Mouse (Mus musculus) CH12.LX (cell line): Measurements from ENCODE around the gene Pias4. TPM values are rescaled to one million over a fixed set of nuclear protein-coding genes. Genes with fewer than 3 reads are reported as not detected.

ENCODE experiments used
- DNase-seq: peaks from one replicate; pipeline ENCODE4 v3.0.0-alpha.2; 2013; ENCODE audit errors: extremely low read depth
- H3K27ac ChIP-seq: 2 replicates; pipeline ENCODE4 v1.5.1; 2012; ENCODE audit warnings: low read depth, mild to moderate bottlenecking, control low read depth, moderate library complexity; ENCODE audit not compliant: insufficient read depth
- H3K27me3 ChIP-seq: replicated peaks from 2 replicates; pipeline ENCODE3; 2012; ENCODE audit warnings: inconsistent platforms
- H3K36me3 ChIP-seq, 2 experiments: replicated peaks in 1 of 2; 2 replicates each; pipeline versions ENCODE3 to v1.6.1; 2012; ENCODE audit warnings: inconsistent platforms in 1 of 2, low read length in 1 of 2, mild to moderate bottlenecking in 1 of 2, mixed read lengths in 1 of 2, moderate library complexity in 1 of 2; ENCODE audit not compliant: control insufficient read depth in 1 of 2, insufficient read depth in 1 of 2
- H3K4me1 ChIP-seq, 2 experiments: 2 replicates each; pipeline ENCODE4 v1.6.1; 2012; ENCODE audit warnings: inconsistent platforms in 1 of 2, moderate library complexity in 1 of 2; ENCODE audit not compliant: insufficient read depth in 2 of 2, control insufficient read depth in 1 of 2
- H3K4me2 ChIP-seq: 2 replicates; pipeline ENCODE4 v1.6.1; 2012; ENCODE audit warnings: low read depth, mild to moderate bottlenecking, control low read depth; ENCODE audit not compliant: poor library complexity, insufficient read depth, severe bottlenecking
- H3K4me3 ChIP-seq, 3 experiments: fragments of 150-350 bp in 1 of 3; sonication (generic) in 1 of 3; replicated peaks in 1 of 3; 2 replicates each; pipeline versions ENCODE3 to v1.5.1; 2011 to 2012; ENCODE audit warnings: low read depth in 2 of 3, low read length in 2 of 3, mild to moderate bottlenecking in 2 of 3, moderate library complexity in 2 of 3, control low read depth in 1 of 3, improper control_type of control experiment in 1 of 3, inconsistent platforms in 1 of 3, mixed read lengths in 1 of 3; ENCODE audit not compliant: poor library complexity in 1 of 3
- H3K79me2 ChIP-seq: replicated peaks from 2 replicates; pipeline ENCODE4 v1.6.1; 2012; ENCODE audit warnings: mild to moderate bottlenecking, moderate library complexity; ENCODE audit not compliant: control insufficient read depth, poor library complexity, insufficient read depth, severe bottlenecking; ENCODE audit errors: extremely low read depth
- H3K9ac ChIP-seq: 2 replicates; pipeline ENCODE4 v1.6.1; 2012; ENCODE audit warnings: low read depth, mild to moderate bottlenecking, control low read depth, moderate library complexity; ENCODE audit not compliant: insufficient read depth
- H3K9me3 ChIP-seq: replicated peaks from 2 replicates; pipeline ENCODE3; 2012; ENCODE audit warnings: low read length, inconsistent platforms, mixed read lengths
- CTCF ChIP-seq, 2 experiments: IDR thresholded peaks in 1 of 2; conservative IDR thresholded peaks in 1 of 2; 2 replicates each; pipeline ENCODE4 v1.5.1; 2011 to 2012; ENCODE audit warnings: low read depth in 2 of 2, low read length in 2 of 2, improper control_type of control experiment in 1 of 2, inconsistent platforms in 1 of 2, mild to moderate bottlenecking in 1 of 2, moderate library complexity in 1 of 2
- E2F4 ChIP-seq: IDR thresholded peaks from 2 replicates; pipeline ENCODE4 v1.6.1; 2011; ENCODE audit warnings: low read depth, low read length, improper control_type of control experiment; ENCODE audit not compliant: insufficient replicate concordance
- ELF1 ChIP-seq: IDR thresholded peaks from 2 replicates; pipeline ENCODE4 v1.6.1; 2014; ENCODE audit warnings: low read depth, mild to moderate bottlenecking, inconsistent platforms, low read length, improper control_type of control experiment
- ETS1 ChIP-seq: conservative IDR thresholded peaks from 2 replicates; pipeline ENCODE4 v1.6.1; 2012; ENCODE audit warnings: low read depth, mild to moderate bottlenecking, inconsistent platforms, low read length, improper control_type of control experiment, moderate library complexity
- GABPA ChIP-seq: IDR thresholded peaks from 2 replicates; pipeline ENCODE4 v1.6.1; 2012; ENCODE audit warnings: low read depth, low read length, improper control_type of control experiment, inconsistent platforms; ENCODE audit not compliant: insufficient replicate concordance
- JUN ChIP-seq: IDR thresholded peaks from 2 replicates; pipeline ENCODE4 v1.6.1; 2011; ENCODE audit warnings: low read depth, mild to moderate bottlenecking, low read length, improper control_type of control experiment, moderate library complexity; ENCODE audit not compliant: insufficient read depth
- MAX ChIP-seq: IDR thresholded peaks from 2 replicates; pipeline ENCODE4 v1.6.1; 2011; ENCODE audit warnings: low read length, improper control_type of control experiment
- MAZ ChIP-seq: IDR thresholded peaks from 2 replicates; pipeline ENCODE4 v1.6.1; 2012; ENCODE audit warnings: low read depth, mild to moderate bottlenecking, inconsistent platforms, low read length, improper control_type of control experiment, moderate library complexity
- MXI1 ChIP-seq: IDR thresholded peaks from 2 replicates; pipeline ENCODE4 v1.6.1; 2011; ENCODE audit warnings: mild to moderate bottlenecking, low read depth, low read length, improper control_type of control experiment
- POLR2A ChIP-seq: IDR thresholded peaks from 2 replicates; pipeline ENCODE4 v1.6.1; 2011; ENCODE audit warnings: low read depth, mild to moderate bottlenecking, improper control_type of control experiment, low read length
- POLR2AphosphoS2 ChIP-seq: IDR thresholded peaks from 2 replicates; pipeline ENCODE4 v1.6.1; 2011; ENCODE audit warnings: low read depth, low read length, improper control_type of control experiment
- RCOR1 ChIP-seq: conservative IDR thresholded peaks from 2 replicates; pipeline ENCODE4 v1.6.1; 2012; ENCODE audit warnings: low read depth, mild to moderate bottlenecking, inconsistent platforms, low read length, improper control_type of control experiment
- TBP ChIP-seq: conservative IDR thresholded peaks from 2 replicates; pipeline ENCODE4 v1.6.1; 2011; ENCODE audit warnings: low read depth, low read length, improper control_type of control experiment
- ZMIZ1 ChIP-seq: IDR thresholded peaks from 2 replicates; pipeline ENCODE4 v1.6.1; 2012; ENCODE audit warnings: low read depth, mild to moderate bottlenecking, inconsistent platforms, low read length, improper control_type of control experiment
- dilution Hi-C: fragments of 300-500 bp; cut with MboI; formaldehyde crosslinking; loops from 2 replicates; pipeline ENCODE4 v1.14.3; 2020; ENCODE audit warnings: low sequenced_read_pairs; ENCODE audit not compliant: extremely low pct_unique_long_range_greater_than_20kb, extremely low pct_ligation_motif_present
- in situ Hi-C: fragments of 300-500 bp; cut with MboI; formaldehyde crosslinking; loops from 3 replicates; pipeline ENCODE4 v1.14.3; 2019; ENCODE audit warnings: low sequenced_read_pairs, low pct_ligation_motif_present, low pct_unique_long_range_greater_than_20kb, mixed read lengths
- polyA plus RNA-seq: library from polyadenylated mRNA; unstranded; fragments of >175 nt; gene quantifications from 2 replicates; pipeline ENCODE4 v1.2.1, GENCODE M21; 2012; ENCODE audit warnings: low read depth; ENCODE audit not compliant: insufficient read length
- total RNA-seq, 2 experiments: library from RNA; depleted of rRNA; stranded (reverse); fragments of 300-350 nt in 1 of 2; fragments of >200 nt in 1 of 2; gene quantifications; 2 replicates each; pipeline ENCODE4 v1.2.3; 2012 to 2014

The Pias4 gene
- total and polyA plus RNA-seq, 3 experiments = 15.3 to 33.5 (median 26.6) TPM

DNA sequence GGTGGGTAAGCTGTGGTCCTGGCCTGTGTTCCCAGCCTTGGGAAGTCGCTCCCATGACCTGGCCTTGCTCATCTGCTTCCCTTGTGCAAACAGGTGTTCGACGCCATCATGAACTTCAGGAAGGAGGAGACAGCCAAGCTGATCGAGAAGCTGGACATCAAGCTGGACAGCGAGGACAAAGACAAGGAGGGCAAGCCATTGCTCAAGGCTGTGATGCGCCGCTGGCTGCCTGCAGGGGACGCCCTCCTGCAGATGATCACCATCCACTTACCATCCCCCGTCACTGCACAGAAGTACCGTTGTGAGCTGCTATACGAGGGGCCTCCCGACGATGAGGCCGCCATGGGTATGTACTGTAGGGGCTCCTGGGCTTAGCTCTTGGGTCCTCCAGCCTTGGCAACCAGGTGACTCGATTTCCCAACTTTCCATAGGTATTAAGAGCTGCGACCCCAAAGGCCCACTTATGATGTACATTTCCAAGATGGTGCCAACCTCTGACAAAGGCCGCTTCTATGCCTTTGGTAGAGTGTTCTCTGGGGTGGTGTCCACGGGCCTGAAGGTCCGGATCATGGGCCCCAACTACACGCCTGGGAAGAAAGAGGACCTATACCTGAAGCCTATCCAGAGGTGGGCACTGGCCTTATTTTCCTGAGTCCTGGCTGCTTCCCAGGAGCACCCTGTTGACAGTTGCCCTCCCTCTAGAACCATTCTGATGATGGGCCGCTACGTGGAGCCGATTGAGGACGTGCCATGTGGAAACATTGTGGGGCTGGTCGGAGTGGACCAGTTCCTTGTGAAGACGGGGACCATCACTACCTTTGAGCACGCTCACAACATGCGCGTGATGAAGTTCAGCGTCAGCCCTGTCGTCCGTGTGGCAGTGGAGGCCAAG lies 12.0 kb upstream of the Pias4 start:
- Histone ChIP-seq H3K4me3 (peak overlapping the region in 1 of 3 experiments; percentile 99), H3K27me3 (no peaks in the 10 kb centered on the region), H3K79me2 (peaks cover 41% of the 10 kb centered on the region)
- in situ Hi-C loops = loop anchor here (10.0 kb wide), 1 partner anchor 105 kb away; the partner anchor contains the start of gene Thop1
- TF ChIP-seq RCOR1 (no peak), E2F4 (no peak), GABPA (no peak), POLR2A (peak; percentile 22), MXI1 (no peak), ETS1 (no peak), POLR2AphosphoS2 (peak; percentile 60), CTCF (conservative IDR thresholded peaks at IDR 0.05 in 1 of 2, IDR thresholded peaks at IDR 0.05 in 1 of 2; ENCODE audit: low read depth in 2 of 2, low read length in 2 of 2) (peak; percentile 17 to 31; a peak in 2 of 4 replicates), JUN (no peak), TBP (no peak), MAX (no peak), MAZ (no peak), ELF1 (no peak)
- TF ChIP-seq, all 38 proteins: peak for 3
- H3K27ac ChIP-seq = no peak overlapping the region
- dilution Hi-C loops = no loop called here
- no peak overlapping the region for H3K4me2 ChIP-seq
- H3K4me1 ChIP-seq = peaks cover 22 to 55% of the 10 kb centered on the region in 2 experiments
- no peak overlapping the region for H3K9ac ChIP-seq
- no peaks in the 10 kb centered on the region for H3K9me3 ChIP-seq
- peaks cover 53 to 63% of the 10 kb centered on the region in 2 experiments for H3K36me3 ChIP-seq
- no peak for DNase-seq

DNA sequence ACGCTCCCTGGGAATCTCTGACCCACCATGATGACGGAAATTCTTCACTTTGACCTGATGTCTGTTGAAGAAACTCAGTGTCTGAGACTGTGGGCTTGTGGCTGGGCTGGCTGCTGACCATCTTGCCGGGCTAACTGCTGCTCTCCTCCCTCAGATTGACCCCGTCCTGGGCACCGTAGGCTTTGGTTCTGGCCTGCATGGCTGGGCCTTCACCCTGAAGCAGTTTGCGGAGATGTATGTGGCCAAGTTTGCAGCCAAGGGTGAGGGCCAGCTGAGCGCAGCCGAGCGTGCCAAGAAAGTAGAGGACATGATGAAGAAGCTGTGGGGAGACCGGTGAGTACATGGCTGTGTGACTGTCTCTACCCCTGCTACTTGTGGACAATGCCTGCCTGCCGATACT lies 11.2 kb upstream of the Pias4 start:
- TF ChIP-seq ZMIZ1 = no peak
- TF ChIP-seq POLR2A = peak; percentile 12; the same call in 1 of the 2 replicates
- no peak for TF ChIP-seq MXI1
- Histone ChIP-seq H3K79me2 (peaks cover 39% of the 10 kb centered on the region), H3K9me3 (no peaks in the 10 kb centered on the region), H3K4me1 (peaks cover 25 to 52% of the 10 kb centered on the region in 2 experiments), H3K4me2 (peak overlapping the region; percentile 60; the same call in 1 of the 2 replicates), H3K4me3 (peak overlapping the region in 1 of 3 experiments; percentile 99), H3K36me3 (peaks cover 53 to 55% of the 10 kb centered on the region in 2 experiments), H3K9ac (no peak overlapping the region), H3K27me3 (no peaks in the 10 kb centered on the region), H3K27ac (no peak overlapping the region)
- dilution Hi-C loops = no loop called here
- DNase-seq = no peak
- in situ Hi-C loops = loop anchor here (10.0 kb wide), 1 partner anchor 104 kb away; the partner anchor contains the start of gene Thop1
